Mouse (Mus musculus) neural tube, postnatal 0 days (tissue): ENCODE data around the gene Plch1. TPM values are rescaled to one million over a fixed set of nuclear protein-coding genes. Genes with fewer than 3 reads are reported as not detected.

Source experiments
- polyA plus RNA-seq: library from polyadenylated mRNA; unstranded; fragments of >200 nt; fragmentation: Nextera tagmentation; extraction: Ambion mirVana; gene quantifications from 2 replicates; pipeline ENCODE4 v1.2.1, GENCODE M21; 2015

Gene Plch1
- 4.8 and 6.1 TPM in 2 replicates for polyA plus RNA-seq

DNA sequence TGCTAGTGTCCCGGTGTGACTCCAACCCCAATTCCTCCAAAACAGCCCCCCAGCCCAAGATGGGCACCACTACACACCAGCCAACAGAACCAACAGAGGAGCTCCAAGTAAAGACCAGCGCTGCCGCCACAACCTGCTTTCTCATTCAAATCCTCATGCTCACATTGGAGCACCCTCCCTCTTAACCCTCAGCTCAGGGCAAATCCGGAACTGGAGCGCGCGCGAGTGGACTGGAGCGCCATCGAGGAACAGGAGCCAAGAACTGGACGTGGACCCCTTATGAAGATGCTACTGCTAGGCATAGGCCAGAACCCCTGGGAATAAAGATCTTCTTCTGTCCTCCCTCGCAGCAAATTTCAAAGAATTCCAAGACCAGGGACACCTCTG is at the start of gene Plch1:
TSS of gene Plch1 (minus strand) at position 164 of the 387 bp plus-strand sequence.

DNA sequence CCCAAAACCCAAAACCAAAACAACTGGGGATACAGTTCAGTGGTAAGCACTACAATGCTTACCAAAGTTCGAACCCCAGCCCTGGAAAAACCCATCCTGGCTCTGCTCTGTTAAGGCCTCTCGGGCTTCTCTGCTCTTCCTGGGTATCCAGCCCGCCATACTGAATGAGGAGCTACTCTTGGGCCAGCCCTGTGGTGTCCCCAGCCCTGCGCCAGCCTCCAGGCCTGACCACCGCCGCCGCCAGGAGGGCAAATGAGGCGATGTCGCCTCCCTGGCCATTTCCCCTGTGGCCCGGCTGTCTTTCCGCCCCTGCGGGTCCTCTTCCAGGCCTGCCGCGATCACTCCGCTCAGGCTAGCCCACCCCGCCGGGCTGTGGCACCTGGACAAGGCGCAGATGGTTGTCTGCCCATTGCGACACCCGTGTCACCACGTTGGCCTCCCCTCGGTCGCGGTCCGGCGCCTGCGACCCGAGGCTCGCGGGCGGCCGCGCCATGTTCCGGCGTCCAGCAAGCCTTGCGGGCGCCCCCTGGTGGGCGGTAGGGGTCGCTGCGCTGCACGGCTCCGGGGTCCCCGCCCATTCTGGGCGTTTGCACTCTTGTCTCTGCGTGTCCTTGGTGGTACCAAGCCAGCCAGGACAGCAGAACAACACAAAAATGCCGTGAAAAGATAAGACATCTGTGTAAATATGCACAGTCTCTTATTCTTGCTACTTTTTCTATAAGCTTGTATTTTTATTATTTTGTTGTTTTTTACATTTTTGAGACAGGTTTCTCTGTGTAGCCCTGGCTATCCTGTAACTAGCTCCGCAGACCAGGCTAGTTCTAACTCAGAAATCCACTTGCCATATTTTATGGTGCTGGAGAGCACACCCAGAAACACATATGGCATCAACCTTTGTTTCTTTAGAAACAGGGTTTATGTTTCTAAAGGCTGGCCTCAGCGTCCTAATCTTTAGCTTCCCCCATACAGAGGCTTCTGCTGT is 29.9 kb upstream of the Plch1 start, which contains the start of gene E130311K13Rik:
TSS of gene E130311K13Rik (minus strand) at position 595 of the 982 bp plus-strand sequence.

Other genes starting within 250 kb of the Plch1 start
- 10.8 and 10.9 TPM in 2 replicates for gene E130311K13Rik, start 30.0 kb upstream of the Plch1 start, polyA plus RNA-seq
- gene Slc33a1, start 65.3 kb upstream of the Plch1 start, polyA plus RNA-seq = 19.4 and 22.5 TPM in 2 replicates
- gene Gmps, start 76.6 kb upstream of the Plch1 start, polyA plus RNA-seq = 28.1 and 29.1 TPM in 2 replicates
- 0.08 and 0.23 TPM in 2 replicates for gene Vmn2r1, start 182.1 kb upstream of the Plch1 start, polyA plus RNA-seq
- gene Vmn2r2, start 242.5 kb upstream of the Plch1 start, polyA plus RNA-seq = 0.10 and 0.12 TPM in 2 replicates